Mouse (Mus musculus) forebrain, postnatal 0 days (tissue): ENCODE data around the gene Snta1. TPM values are rescaled to one million over a fixed set of nuclear protein-coding genes. Genes with fewer than 3 reads are reported as not detected.
"Not testable (repeated sequence)": the region's sequence is repeated elsewhere in the genome, so short reads cannot be mapped to it uniquely, and the experiment has no call there.

Source experiments
- ATAC-seq: fragments of 200-750 bp; cut with Nextera tagmentation; 2 replicates; pipeline ENCODE4 v1.8.0; 2017; ENCODE audit warnings: mild to moderate bottlenecking, moderate library complexity
- DNase-seq: peaks from one replicate; pipeline ENCODE4 v3.0.0-alpha.2; 2015
- H3K27ac ChIP-seq: fragments of 300-500 bp; sonication (generic); 2 replicates; pipeline ENCODE4 v1.5.1; 2014; ENCODE audit warnings: low read depth, mild to moderate bottlenecking, antibody characterized with exemption, low read length, moderate library complexity, mixed read lengths
- H3K27me3 ChIP-seq: fragments of 300-500 bp; sonication (generic); 2 replicates; pipeline ENCODE4 v1.6.1; 2014; ENCODE audit warnings: mild to moderate bottlenecking, low read length, mixed read lengths; ENCODE audit not compliant: insufficient read depth
- H3K36me3 ChIP-seq: fragments of 300-500 bp; sonication (generic); 2 replicates; pipeline ENCODE4 v1.6.1; 2014; ENCODE audit warnings: mild to moderate bottlenecking, moderate library complexity; ENCODE audit not compliant: insufficient read depth
- H3K4me1 ChIP-seq: fragments of 300-500 bp; sonication (generic); 2 replicates; pipeline ENCODE4 v1.6.1; 2014; ENCODE audit warnings: antibody characterized with exemption; ENCODE audit not compliant: insufficient read depth
- H3K4me2 ChIP-seq: fragments of 300-500 bp; sonication (generic); 2 replicates; pipeline ENCODE4 v1.6.1; 2014; ENCODE audit warnings: low read depth, mild to moderate bottlenecking, moderate library complexity
- H3K4me3 ChIP-seq: fragments of 300-500 bp; sonication (generic); 2 replicates; pipeline ENCODE4 v1.5.1; 2014; ENCODE audit warnings: low read depth, low read length, mixed read lengths
- H3K9ac ChIP-seq: fragments of 300-500 bp; sonication (generic); 2 replicates; pipeline ENCODE4 v1.6.1; 2014; ENCODE audit warnings: mild to moderate bottlenecking
- H3K9me3 ChIP-seq: fragments of 300-500 bp; sonication (generic); 2 replicates; pipeline ENCODE4 v1.6.1; 2016; ENCODE audit warnings: low read length
- CTCF ChIP-seq: sonication (generic); IDR thresholded peaks from 2 replicates; pipeline ENCODE4 v1.5.1; 2016; ENCODE audit warnings: antibody characterized with exemption, control low read depth, low read depth
- WGBS: fragments of 180-500 bp; shearing (Covaris S2); extraction: QIAGEN DNeasy Blood & Tissue Kit; methylation state at CpG from one replicate; pipeline ENCODE4 v1.1.7; 2014; 5-methylcytosine and 5-hydroxymethylcytosine counted together
- polyA plus RNA-seq: library from polyadenylated mRNA; unstranded; fragments of >200 nt; fragmentation: Nextera tagmentation; extraction: Ambion mirVana; gene quantifications from 2 replicates; pipeline ENCODE4 v1.2.1, GENCODE M21; 2015
- total RNA-seq: library from RNA; depleted of rRNA; stranded (reverse); fragments of >200 nt; gene quantifications from 2 replicates; pipeline ENCODE4 v1.2.3, GENCODE M21; 2014

Snta1 gene
- total and polyA plus RNA-seq, 2 experiments from 2014 or later = 15.8 to 25.3 TPM

DNA sequence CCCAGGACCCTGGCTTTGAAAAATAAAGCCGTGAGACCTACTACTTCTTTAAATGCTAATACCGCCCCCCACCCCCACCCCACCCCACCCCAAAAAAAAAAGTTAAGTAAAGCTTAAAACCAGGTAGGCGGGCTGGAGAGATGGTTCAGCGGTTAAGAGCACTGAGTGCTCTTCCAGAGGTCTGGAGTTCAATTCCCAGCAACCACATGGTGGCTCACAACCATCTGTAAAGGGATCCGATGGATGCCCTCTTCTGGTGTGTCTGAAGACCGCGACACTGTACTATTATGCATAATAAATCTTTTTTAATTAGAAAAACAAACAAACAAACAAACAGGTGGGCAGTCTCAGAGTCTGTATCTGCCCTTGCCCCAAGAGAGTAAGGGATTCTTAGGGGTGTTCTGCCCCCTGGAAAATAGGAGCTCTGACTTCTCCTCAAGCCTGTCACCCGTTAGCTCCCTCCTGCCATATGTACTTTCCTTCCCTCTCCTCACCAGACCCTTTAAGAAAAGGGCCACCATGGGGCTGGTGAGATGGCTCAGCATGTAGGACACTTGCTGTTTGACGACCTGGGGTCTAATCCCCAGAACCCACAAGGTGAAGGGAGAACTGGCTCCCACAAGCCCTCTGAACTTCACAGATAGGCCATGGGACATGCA lies 34.9 kb downstream of the Snta1 start, which contains the start of gene Cdk5rap1:
Gene Cdk5rap1 (minus strand): TSS at position 169 of the 659 bp plus-strand sequence.
- no peak for TF ChIP-seq CTCF
- peak within 1 kb of the TSS; percentile 79 for H3K4me2 ChIP-seq
- no peaks in the 10 kb centered on the region for H3K27me3 ChIP-seq
- DNase-seq = no peak
- H3K36me3 ChIP-seq = 0 out of 2 replicates have a peak, but pooled peaks cover 21% of the 10 kb centered on the region
- peak; percentile 36; the same call in 1 of the 2 replicates for ATAC-seq
- WGBS = 9% methylated on average over 9 of the region's 9 CpGs
- H3K9ac ChIP-seq = peak within 1 kb of the TSS; percentile 94
- H3K4me1 ChIP-seq = no peaks in the 10 kb centered on the region
- H3K27ac ChIP-seq = peak within 1 kb of the TSS; percentile 83
- H3K9me3 ChIP-seq = no peaks in the 10 kb centered on the region
- H3K4me3 ChIP-seq = peak within 1 kb of the TSS; percentile 90

DNA sequence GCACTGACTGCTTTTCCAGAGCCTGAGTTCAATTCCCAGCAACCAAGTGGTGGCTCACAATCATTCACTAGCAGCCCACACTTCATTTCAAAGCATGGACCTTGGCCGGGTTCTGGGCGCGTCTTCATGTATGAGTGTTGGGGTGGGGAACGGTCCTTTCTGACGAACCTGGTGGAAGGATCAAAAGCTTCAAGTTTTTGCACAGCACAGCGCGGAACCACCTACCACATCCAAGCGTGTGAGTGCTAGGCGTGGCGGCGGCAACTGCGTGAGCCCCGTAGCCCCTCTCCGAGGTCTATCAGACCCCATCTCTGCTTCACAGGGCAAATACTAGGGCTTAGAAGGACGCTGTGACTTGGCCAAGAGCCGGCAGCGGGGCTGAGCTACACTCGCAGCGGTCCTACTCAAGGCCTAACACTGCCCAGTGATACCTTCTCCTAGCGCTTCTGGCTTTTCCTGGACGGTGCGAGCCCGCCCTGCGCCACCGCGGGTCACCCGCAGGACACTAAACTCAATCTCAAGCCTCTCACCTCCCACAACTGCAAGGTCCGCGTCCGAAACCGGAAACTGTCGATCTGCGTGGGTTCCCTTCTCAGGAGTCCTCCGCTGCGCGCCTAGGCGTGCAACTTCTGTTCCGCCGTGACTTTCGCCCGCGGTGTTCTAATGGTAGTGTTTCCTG lies 35.6 kb downstream of the Snta1 start:
- H3K36me3 ChIP-seq = peaks cover 27% of the 10 kb centered on the region; the same call in 1 of the 2 replicates
- ATAC-seq (peak; percentile 96), DNase-seq (peak; percentile 93)
- H3K9me3 ChIP-seq = no peaks in the 10 kb centered on the region
- TF ChIP-seq CTCF = peak; percentile 15; the same call in 1 of the 2 replicates
- peak overlapping the region; percentile 83 for H3K27ac ChIP-seq
- no peaks in the 10 kb centered on the region for H3K27me3 ChIP-seq
- H3K4me1 ChIP-seq = no peaks in the 10 kb centered on the region
- H3K4me2 ChIP-seq = peak overlapping the region; percentile 79
- peak overlapping the region; percentile 90 for H3K4me3 ChIP-seq
- H3K9ac ChIP-seq = peak overlapping the region; percentile 94
- under 1% methylated on average over 42 of the region's 42 CpGs for WGBS

DNA sequence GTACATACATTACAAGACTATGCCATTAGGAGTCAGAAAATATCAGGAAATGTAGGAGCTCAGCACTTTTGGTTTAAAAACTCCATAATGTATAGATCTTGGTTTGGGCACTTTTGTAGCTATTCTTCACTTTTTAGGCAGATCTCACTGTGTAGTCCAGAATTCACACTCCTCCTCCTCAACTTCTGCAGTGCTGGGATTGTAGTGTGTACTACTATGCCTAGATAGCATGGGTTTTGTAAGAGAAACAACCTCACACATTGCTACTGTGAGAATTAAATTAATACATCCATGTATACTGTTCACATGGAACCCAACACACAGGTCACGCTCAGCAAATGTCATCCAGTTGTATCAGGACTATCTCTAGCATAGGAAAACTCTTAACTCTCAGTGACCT lies 40.4 kb downstream of the Snta1 start:
- ATAC-seq = no peak
- H3K4me1 ChIP-seq = no peaks in the 10 kb centered on the region
- H3K36me3 ChIP-seq = peaks cover 42% of the 10 kb centered on the region
- TF ChIP-seq CTCF = no peak
- no peaks in the 10 kb centered on the region for H3K27me3 ChIP-seq
- H3K9ac ChIP-seq = no peak overlapping the region
- no peak overlapping the region for H3K4me3 ChIP-seq
- WGBS = 95% methylated on average over 1 of the region's 1 CpGs
- H3K27ac ChIP-seq = no peak overlapping the region
- no peak overlapping the region for H3K4me2 ChIP-seq
- H3K9me3 ChIP-seq = no peaks in the 10 kb centered on the region
- DNase-seq = no peak

DNA sequence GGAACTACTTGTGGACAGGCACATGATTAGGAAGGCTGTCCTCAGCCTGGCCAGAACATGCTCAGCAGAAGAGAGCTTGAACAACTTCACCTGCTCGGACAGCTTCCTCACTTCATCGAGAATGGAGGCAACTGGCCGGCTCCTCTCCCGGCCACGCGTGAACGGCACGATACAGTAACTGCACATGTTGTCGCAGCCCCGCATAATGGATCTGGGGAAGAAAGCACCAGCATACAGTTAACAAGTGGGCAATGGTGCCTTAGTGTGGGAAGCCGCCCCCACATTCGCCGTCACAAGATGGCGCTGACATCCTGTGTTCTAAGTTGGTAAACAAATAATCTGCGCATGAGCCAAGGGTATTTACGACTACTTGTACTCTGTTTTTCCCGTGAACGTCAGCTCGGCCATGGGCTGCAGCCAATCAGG lies 53.9 kb downstream of the Snta1 start:
- not testable (repeated sequence) for H3K9me3 ChIP-seq, H3K27me3 ChIP-seq, H3K4me1 ChIP-seq, DNase-seq
- Histone ChIP-seq H3K27ac (peak overlapping the region; percentile 54; the same call in 1 of the 2 replicates), H3K36me3 (peaks cover 20% of the 10 kb centered on the region), H3K9ac (0 out of 2 replicates have a peak overlapping the region, but pooled peaks have one; percentile 34), H3K4me2 (peak overlapping the region; percentile 41), H3K4me3 (peak overlapping the region; percentile 28)
- WGBS = 65% methylated on average over 15 of the region's 19 CpGs
- peak; percentile 69; the same call in 1 of the 2 replicates for ATAC-seq

DNA sequence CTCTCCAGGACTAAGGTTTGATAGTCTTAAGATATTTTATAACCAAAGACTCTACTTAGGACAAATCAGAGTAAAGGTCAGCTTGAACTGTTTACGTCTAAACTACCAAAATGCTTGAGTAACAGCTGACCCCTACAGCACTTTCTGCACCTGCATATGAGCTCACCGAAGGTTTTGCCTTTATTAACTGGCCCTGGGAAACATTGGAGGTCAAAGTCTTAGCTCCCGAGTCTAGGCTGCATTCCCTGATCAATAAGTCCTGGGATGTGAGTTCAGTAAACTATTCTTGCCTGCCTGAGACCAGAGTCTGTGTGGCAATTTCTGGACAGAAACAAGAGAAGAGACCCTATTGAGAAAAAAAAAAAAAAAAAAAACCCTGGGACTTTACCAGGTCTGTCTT lies 59.7 kb downstream of the Snta1 start:
- WGBS = 95% methylated on average over 3 of the region's 3 CpGs
- DNase-seq (no peak), ATAC-seq (no peak)
- H3K4me3 ChIP-seq = no peak overlapping the region
- TF ChIP-seq CTCF = no peak
- no peak overlapping the region for H3K4me2 ChIP-seq
- no peak overlapping the region for H3K9ac ChIP-seq
- H3K9me3 ChIP-seq = no peaks in the 10 kb centered on the region
- H3K27ac ChIP-seq = no peak overlapping the region
- H3K36me3 ChIP-seq = peaks cover 38% of the 10 kb centered on the region
- no peaks in the 10 kb centered on the region for H3K4me1 ChIP-seq
- no peaks in the 10 kb centered on the region for H3K27me3 ChIP-seq

DNA sequence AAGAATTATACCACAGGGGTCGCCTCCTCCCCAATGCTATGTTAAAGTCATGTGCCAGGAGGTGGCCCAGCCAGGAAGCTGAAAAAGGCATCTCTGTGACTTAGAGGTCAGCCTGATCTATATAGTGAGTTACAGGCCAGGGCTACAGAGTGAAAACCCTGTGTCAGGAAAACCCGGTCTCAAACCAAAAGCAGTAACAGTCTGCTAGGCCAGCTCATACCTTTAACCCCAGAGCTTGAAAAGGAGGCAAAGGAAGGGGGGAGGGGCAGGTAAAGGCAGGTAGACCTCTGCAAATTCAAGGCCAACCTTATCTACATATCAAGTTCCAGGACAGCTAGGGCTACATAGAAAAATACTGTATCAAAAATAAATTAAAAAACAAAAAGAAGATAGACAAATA lies 68.5 kb downstream of the Snta1 start:
- H3K4me2 ChIP-seq = no peak overlapping the region
- peaks cover 30% of the 10 kb centered on the region for H3K36me3 ChIP-seq
- no peak overlapping the region for H3K9ac ChIP-seq
- no peak overlapping the region for H3K4me3 ChIP-seq
- no peaks in the 10 kb centered on the region for H3K9me3 ChIP-seq
- no peaks in the 10 kb centered on the region for H3K4me1 ChIP-seq
- 83% methylated on average over 2 of the region's 2 CpGs for WGBS
- ATAC-seq = no peak
- H3K27me3 ChIP-seq = no peaks in the 10 kb centered on the region
- no peak overlapping the region for H3K27ac ChIP-seq
- no peak for DNase-seq
- no peak for TF ChIP-seq CTCF

DNA sequence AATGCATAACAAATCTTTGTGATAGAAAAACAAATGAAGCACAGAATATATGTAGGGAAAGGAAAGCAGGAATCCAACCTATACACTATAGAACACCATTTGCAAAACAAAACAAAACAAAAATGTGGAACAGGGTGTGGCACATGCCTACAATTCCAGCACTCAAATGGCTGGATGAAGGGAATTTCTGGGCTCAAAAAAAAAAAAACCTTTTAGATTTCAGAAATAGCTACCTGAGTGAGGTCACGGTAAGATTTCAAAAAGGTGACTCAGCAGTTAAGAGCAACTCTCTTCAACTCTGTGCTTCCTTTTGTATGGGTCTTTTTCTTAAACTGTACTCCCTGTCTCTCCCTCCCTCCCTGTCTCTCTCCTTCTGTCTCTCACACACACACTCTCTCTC lies 69.7 kb downstream of the Snta1 start:
- Histone ChIP-seq H3K9ac (no peak overlapping the region), H3K36me3 (peaks cover 30% of the 10 kb centered on the region), H3K9me3 (no peaks in the 10 kb centered on the region), H3K27me3 (no peaks in the 10 kb centered on the region), H3K4me3 (no peak overlapping the region), H3K27ac (no peak overlapping the region), H3K4me1 (no peaks in the 10 kb centered on the region), H3K4me2 (no peak overlapping the region)
- WGBS = 85% methylated on average over 1 of the region's 1 CpGs
- TF ChIP-seq CTCF = no peak
- ATAC-seq (no peak), DNase-seq (no peak)
